Mouse (Mus musculus): Measurements from ENCODE around the gene Nagpa. TPM values are rescaled to one million over a fixed set of nuclear protein-coding genes. Genes with fewer than 3 reads are reported as not detected.

Nagpa gene
- polyA plus RNA-seq, 1 experiment, result 22.5 TPM

DNA sequence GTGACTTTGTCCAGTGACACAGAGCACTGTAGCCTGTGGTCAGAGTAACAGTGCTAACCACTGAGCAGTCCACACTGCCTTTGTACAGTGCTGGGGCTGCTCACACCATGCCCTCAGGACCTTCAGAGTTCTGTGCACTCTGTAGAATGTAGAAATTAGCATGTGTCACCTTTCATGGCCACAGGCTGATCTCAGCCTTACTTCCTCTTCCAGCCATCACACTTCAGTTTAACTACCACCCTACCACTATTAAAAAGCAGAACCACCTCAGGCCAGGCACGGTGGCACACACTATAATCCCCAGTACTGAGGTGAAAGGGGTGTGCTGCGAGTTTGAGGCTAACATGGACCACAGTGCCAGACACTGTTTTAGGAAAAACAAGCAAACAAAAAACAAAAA, 6.6 kb upstream of the Nagpa start:
- Histone ChIP-seq H3K79me2 (ENCODE audit: control insufficient read depth, insufficient read depth) (no peaks in the 10 kb centered on the region), H3K27me3 (ENCODE audit: control insufficient read depth, insufficient read depth, insufficient read length) (peaks cover 15% of the 10 kb centered on the region), H3ac (ENCODE audit: control insufficient read depth, insufficient read length, low read depth) (no peak overlapping the region), H3K4me3 (ENCODE audit: insufficient read depth, poor library complexity, severe bottlenecking) (no peak overlapping the region), H3K36me3 (ENCODE audit: control insufficient read depth, insufficient read depth) (no peaks in the 10 kb centered on the region), H3K79me3 (ENCODE audit: low read depth) (no peaks in the 10 kb centered on the region)
- TF ChIP-seq CEBPB (IDR thresholded peaks at IDR 0.05; ENCODE audit: low read depth) (no peak), MYOG (IDR thresholded peaks at IDR 0.05; ENCODE audit: control insufficient read depth, extremely low read depth, insufficient read length) (no peak), CTCF (IDR thresholded peaks at IDR 0.05; ENCODE audit: control insufficient read depth, insufficient read depth, insufficient read length) (no peak), USF1 (IDR thresholded peaks at IDR 0.05; ENCODE audit: low read depth) (no peak), MYOD1 (IDR thresholded peaks at IDR 0.05; ENCODE audit: control insufficient read depth, insufficient read length, low read depth) (no peak), MAX (IDR thresholded peaks at IDR 0.05) (no peak), FOSL1 (IDR thresholded peaks at IDR 0.05; ENCODE audit: insufficient read depth, low read length, poor library complexity, severe bottlenecking) (no peak)

- Histone ChIP-seq H3K79me3 (ENCODE audit: low read depth) (no peaks in the 10 kb centered on the region), H3K36me3 (ENCODE audit: control insufficient read depth, insufficient read depth) (no peaks in the 10 kb centered on the region), H3K27me3 (ENCODE audit: control insufficient read depth, insufficient read depth, insufficient read length) (peaks cover 12% of the 10 kb centered on the region)
Observed at GRCm38 (mm10) chr16:5206051-5206450, 2.2 kb upstream of the Nagpa start.

GRCm38 (mm10) chr16:5205431-5205970, 1.7 kb upstream of the Nagpa start:
- no peak overlapping the region for H3ac ChIP-seq (ENCODE audit: control insufficient read depth, insufficient read length, low read depth)
- H3K79me3 ChIP-seq (ENCODE audit: low read depth), result no peaks in the 10 kb centered on the region
- peaks cover 12% of the 10 kb centered on the region for H3K27me3 ChIP-seq (ENCODE audit: control insufficient read depth, insufficient read depth, insufficient read length)
- H3K79me2 ChIP-seq (ENCODE audit: control insufficient read depth, insufficient read depth), result no peaks in the 10 kb centered on the region
- no peaks in the 10 kb centered on the region for H3K36me3 ChIP-seq (ENCODE audit: control insufficient read depth, insufficient read depth)
- no peak for TF ChIP-seq MYOD1 (IDR thresholded peaks at IDR 0.05; ENCODE audit: control insufficient read depth, insufficient read length, low read depth)
- no peak for TF ChIP-seq USF1 (IDR thresholded peaks at IDR 0.05; ENCODE audit: low read depth)
- no peak for TF ChIP-seq MAX (IDR thresholded peaks at IDR 0.05)
- TF ChIP-seq CEBPB (IDR thresholded peaks at IDR 0.05; ENCODE audit: low read depth), result no peak
- no peak for TF ChIP-seq FOSL1 (IDR thresholded peaks at IDR 0.05; ENCODE audit: insufficient read depth, low read length, poor library complexity, severe bottlenecking)
- TF ChIP-seq MYOG (IDR thresholded peaks at IDR 0.05; ENCODE audit: control insufficient read depth, extremely low read depth, insufficient read length), result no peak
- TF ChIP-seq CTCF (IDR thresholded peaks at IDR 0.05; ENCODE audit: control insufficient read depth, insufficient read depth, insufficient read length), result no peak
- no peak overlapping the region for H3K4me3 ChIP-seq (ENCODE audit: insufficient read depth, poor library complexity, severe bottlenecking)

More at GRCm38 (mm10) chr16:5206051-5206450, 2.2 kb upstream of the Nagpa start:
- H3K4me3 ChIP-seq (ENCODE audit: insufficient read depth, poor library complexity, severe bottlenecking), result no peak overlapping the region
- no peaks in the 10 kb centered on the region for H3K79me2 ChIP-seq (ENCODE audit: control insufficient read depth, insufficient read depth)
- TF ChIP-seq MYOG (IDR thresholded peaks at IDR 0.05; ENCODE audit: control insufficient read depth, extremely low read depth, insufficient read length) (no peak), CEBPB (IDR thresholded peaks at IDR 0.05; ENCODE audit: low read depth) (no peak), FOSL1 (IDR thresholded peaks at IDR 0.05; ENCODE audit: insufficient read depth, low read length, poor library complexity, severe bottlenecking) (no peak), MAX (IDR thresholded peaks at IDR 0.05) (no peak), USF1 (IDR thresholded peaks at IDR 0.05; ENCODE audit: low read depth) (no peak), CTCF (IDR thresholded peaks at IDR 0.05; ENCODE audit: control insufficient read depth, insufficient read depth, insufficient read length) (no peak), MYOD1 (IDR thresholded peaks at IDR 0.05; ENCODE audit: control insufficient read depth, insufficient read length, low read depth) (no peak)
- no peak overlapping the region for H3ac ChIP-seq (ENCODE audit: control insufficient read depth, insufficient read length, low read depth)

- Histone ChIP-seq H3ac (ENCODE audit: control insufficient read depth, insufficient read length, low read depth) (peak overlapping the region; percentile 92), H3K27me3 (ENCODE audit: control insufficient read depth, insufficient read depth, insufficient read length) (peaks cover 5% of the 10 kb centered on the region), H3K79me3 (ENCODE audit: low read depth) (no peaks in the 10 kb centered on the region), H3K79me2 (ENCODE audit: control insufficient read depth, insufficient read depth) (no peaks in the 10 kb centered on the region), H3K36me3 (ENCODE audit: control insufficient read depth, insufficient read depth) (no peaks in the 10 kb centered on the region), H3K4me3 (ENCODE audit: insufficient read depth, poor library complexity, severe bottlenecking) (peak overlapping the region; percentile 71)
- TF ChIP-seq MYOG (IDR thresholded peaks at IDR 0.05; ENCODE audit: control insufficient read depth, extremely low read depth, insufficient read length) (no peak), CEBPB (IDR thresholded peaks at IDR 0.05; ENCODE audit: low read depth) (no peak), CTCF (IDR thresholded peaks at IDR 0.05; ENCODE audit: control insufficient read depth, insufficient read depth, insufficient read length) (no peak), MYOD1 (IDR thresholded peaks at IDR 0.05; ENCODE audit: control insufficient read depth, insufficient read length, low read depth) (no peak), MAX (IDR thresholded peaks at IDR 0.05) (no peak), USF1 (IDR thresholded peaks at IDR 0.05; ENCODE audit: low read depth) (no peak), FOSL1 (IDR thresholded peaks at IDR 0.05; ENCODE audit: insufficient read depth, low read length, poor library complexity, severe bottlenecking) (no peak)
Observed at GRCm38 (mm10) chr16:5203200-5203599, 612 bp downstream of the Nagpa start.

GRCm38 (mm10) chr16:5202681-5203080, 1.1 kb downstream of the Nagpa start:
- TF ChIP-seq CTCF (IDR thresholded peaks at IDR 0.05; ENCODE audit: control insufficient read depth, insufficient read depth, insufficient read length), result peak; percentile 59
- TF ChIP-seq MYOD1 (IDR thresholded peaks at IDR 0.05; ENCODE audit: control insufficient read depth, insufficient read length, low read depth), result no peak
- no peak for TF ChIP-seq FOSL1 (IDR thresholded peaks at IDR 0.05; ENCODE audit: insufficient read depth, low read length, poor library complexity, severe bottlenecking)
- TF ChIP-seq CEBPB (IDR thresholded peaks at IDR 0.05; ENCODE audit: low read depth), result no peak
- no peak for TF ChIP-seq MYOG (IDR thresholded peaks at IDR 0.05; ENCODE audit: control insufficient read depth, extremely low read depth, insufficient read length)
- TF ChIP-seq USF1 (IDR thresholded peaks at IDR 0.05; ENCODE audit: low read depth), result no peak
- no peak overlapping the region for H3ac ChIP-seq (ENCODE audit: control insufficient read depth, insufficient read length, low read depth)

More at GRCm38 (mm10) chr16:5202681-5203080, 1.1 kb downstream of the Nagpa start:
- Histone ChIP-seq H3K79me3 (ENCODE audit: low read depth) (no peaks in the 10 kb centered on the region), H3K27me3 (ENCODE audit: control insufficient read depth, insufficient read depth, insufficient read length) (peaks cover 3% of the 10 kb centered on the region), H3K4me3 (ENCODE audit: insufficient read depth, poor library complexity, severe bottlenecking) (peak overlapping the region; percentile 71), H3K36me3 (ENCODE audit: control insufficient read depth, insufficient read depth) (no peaks in the 10 kb centered on the region), H3K79me2 (ENCODE audit: control insufficient read depth, insufficient read depth) (no peaks in the 10 kb centered on the region)
